8 mouse cellular contexts compared by ENCODE assay signal in genomic region chr10:84392027-84392722, GRCm38 (mm10). TPM values are rescaled to one million over a fixed set of nuclear protein-coding genes. Genes with fewer than 3 reads are reported as not detected.
DNase-seq lines count a peak whose midpoint lies in the region; ATAC-seq lines count a peak whose summit lies in the region.

No protein-coding gene starts in this region.

- H3K27me3 ChIP-seq in limb, embryonic 11.5 days (ENCODE audit: control insufficient read depth, insufficient read depth, low read length), result no peaks in the 10 kb centered on the region
- H3K27me3 ChIP-seq in neural tube, embryonic 12.5 days (replicated peaks), result no peaks in the 10 kb centered on the region

- 20% methylated on average over 14 of the region's 14 CpGs for WGBS in limb, embryonic 11.5 days
- 22% methylated on average over 14 of the region's 14 CpGs for WGBS in neural tube, embryonic 12.5 days

- no peak overlapping the region for H3K27ac ChIP-seq in limb, embryonic 11.5 days (replicated peaks; ENCODE audit: low read depth, low read length)
- 0 out of 2 replicates have a peak overlapping the region, but pooled peaks have one; percentile 21 for H3K27ac ChIP-seq in neural tube, embryonic 12.5 days

- H3K4me2 ChIP-seq in limb, embryonic 11.5 days (ENCODE audit: low read depth, severe bottlenecking), result no peak overlapping the region
- H3K4me2 ChIP-seq in neural tube, embryonic 12.5 days (replicated peaks), result peak overlapping the region; percentile 31; the same call in 1 of the 2 replicates

- no peaks in the 10 kb centered on the region for H3K36me3 ChIP-seq in limb, embryonic 11.5 days (ENCODE audit: control insufficient read depth, insufficient read depth, low read length)
- peaks cover 7% of the 10 kb centered on the region; the same call in 1 of the 2 replicates for H3K36me3 ChIP-seq in neural tube, embryonic 12.5 days

- peak; percentile 31 for DNase-seq in cerebellum, adult 9-11 months
- no peak for DNase-seq in cerebellum, adult 8-10 months
- DNase-seq in right cerebral cortex, postnatal 14 days, result peak; percentile 66
- no peak for DNase-seq in right cerebral cortex, postnatal 36 days (ENCODE audit: low spot score in 2 of 2)
- DNase-seq in limb, embryonic 11.5 days (ENCODE audit: low spot score), result peak; percentile 57
- no peak for DNase-seq in spleen, adult 12 weeks (ENCODE audit: low spot score)
- DNase-seq in adrenal gland, postnatal 10 days, result no peak

- H3K4me1 ChIP-seq in limb, embryonic 11.5 days (ENCODE audit: control insufficient read depth, insufficient read depth, low read length), result peaks cover 33% of the 10 kb centered on the region
- H3K4me1 ChIP-seq in neural tube, embryonic 12.5 days, result peaks cover 38% of the 10 kb centered on the region

- H3K9me3 ChIP-seq in limb, embryonic 11.5 days (ENCODE audit: control insufficient read depth, low read length), result no peaks in the 10 kb centered on the region
- no peaks in the 10 kb centered on the region for H3K9me3 ChIP-seq in neural tube, embryonic 12.5 days

- ATAC-seq in limb, embryonic 11.5 days (ENCODE audit: insufficient number of reproducible peaks, low FRiP score, low TSS enrichment, low read depth), result 0 out of 2 replicates have a peak, but pooled peaks have one; percentile 10
- ATAC-seq in neural tube, embryonic 12.5 days (ENCODE audit: low FRiP score, low read depth), result 0 out of 2 replicates have a peak, but pooled peaks have one; percentile 11

- no peak overlapping the region for H3K4me3 ChIP-seq in limb, embryonic 11.5 days (ENCODE audit: low read depth, low read length)
- no peak overlapping the region for H3K4me3 ChIP-seq in neural tube, embryonic 12.5 days

- peak overlapping the region; percentile 30; the same call in 1 of the 2 replicates for H3K9ac ChIP-seq in limb, embryonic 11.5 days (ENCODE audit: low read length)
- no peak overlapping the region for H3K9ac ChIP-seq in neural tube, embryonic 12.5 days

RNA-seq across cellular contexts. Expression of gene Nuak1, which starts 48.2 kb away (rescaled TPM):
- 1.9 and 2.0 TPM in 2 replicates for polyA plus RNA-seq in limb, embryonic 11.5 days (2014; fragmentation: Nextera tagmentation; extraction: Ambion mirVana)
- 4.6 and 4.8 TPM in 2 replicates for polyA plus RNA-seq in neural tube, embryonic 12.5 days (2016; fragmentation: Nextera tagmentation; extraction: Ambion mirVana)
- total RNA-seq in adrenal gland, postnatal 10 days (2021), result 10 to 100 TPM in 1 of 2 experiments, 1 to 10 TPM in 1; 8.8 to 10.9 TPM

Comparison
In these comparisons a context has a peak if more than half of its experiments do, and no peak if none do; other contexts are left out.
1. DNase-seq: peak in cerebellum, adult 9-11 months (single experiment), right cerebral cortex, postnatal 14 days (single experiment) and limb, embryonic 11.5 days (single experiment); none in cerebellum, adult 8-10 months (single experiment), right cerebral cortex, postnatal 36 days (0 of 2), spleen, adult 12 weeks (single experiment) and adrenal gland, postnatal 10 days (single experiment).